Mouse (Mus musculus) layer of hippocampus, adult 9-11 months (tissue): ENCODE data around the gene Klhl6.

Experiments used
- DNase-seq: peaks from one replicate; pipeline ENCODE4 v3.0.0; 2022

Gene Klhl6

DNA sequence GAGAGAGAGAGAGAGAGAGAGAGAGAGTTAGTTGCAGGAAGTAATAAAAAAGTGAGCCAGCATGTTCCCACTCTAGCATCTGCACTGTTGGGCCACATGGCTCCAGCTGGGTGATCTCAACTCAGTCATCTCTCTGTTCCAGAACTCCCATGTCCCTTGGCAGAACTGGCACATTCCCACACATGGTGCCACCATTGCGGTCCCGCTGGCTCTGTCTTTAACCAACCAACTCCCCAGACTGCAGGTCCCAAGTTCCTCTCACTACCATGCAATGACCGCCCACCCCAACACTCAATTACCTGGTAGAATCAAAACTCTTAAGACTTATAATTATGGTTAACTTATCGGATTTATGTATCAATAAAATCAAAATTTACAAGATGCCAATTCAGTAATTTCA, 14.2 kb downstream of the Klhl6 start:
- no peak for DNase-seq

DNA sequence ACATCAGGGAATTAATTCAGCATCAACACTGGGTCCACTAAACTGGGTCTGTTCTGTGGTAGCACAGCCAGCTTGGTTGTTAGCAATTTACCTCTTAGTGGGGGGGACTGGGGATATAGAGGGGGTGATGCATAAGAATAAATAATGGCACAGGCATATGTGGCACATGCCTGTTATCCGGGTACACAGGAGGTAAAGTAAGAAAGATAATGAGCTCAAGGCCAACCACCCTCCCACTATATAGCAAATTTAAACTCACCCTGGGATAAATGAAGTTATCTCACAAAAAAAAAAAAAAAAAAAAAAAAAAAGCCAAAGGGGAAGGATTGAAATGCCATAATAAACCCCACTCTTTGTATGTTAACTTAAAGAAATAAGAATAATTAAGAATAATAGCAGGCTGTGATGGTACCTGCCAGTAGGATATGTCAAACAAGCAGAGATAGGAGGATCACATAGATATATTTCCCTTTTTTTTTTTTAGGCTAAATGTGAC, 14.9 kb downstream of the Klhl6 start:
- no peak for DNase-seq

DNA sequence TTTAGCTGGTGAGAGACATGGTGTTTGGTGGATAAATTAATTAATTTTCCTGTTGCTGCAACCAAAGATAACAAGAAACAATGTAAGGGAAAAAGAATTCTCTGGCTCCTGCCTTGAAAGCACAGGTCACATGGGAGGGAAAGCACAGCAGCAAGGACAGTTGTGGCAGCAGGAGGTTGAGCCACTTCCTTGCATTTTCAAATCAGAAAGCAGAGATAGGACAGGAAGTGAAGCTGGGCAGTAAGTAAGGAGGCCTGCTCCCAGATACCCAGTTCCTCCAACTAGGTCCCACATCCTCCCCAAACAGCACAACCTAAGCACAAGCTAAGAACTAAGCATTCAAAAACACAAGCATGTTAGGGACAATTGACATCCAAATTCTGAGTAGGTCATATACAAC, 15.9 kb downstream of the Klhl6 start:
- DNase-seq, result peak; percentile 46

DNA sequence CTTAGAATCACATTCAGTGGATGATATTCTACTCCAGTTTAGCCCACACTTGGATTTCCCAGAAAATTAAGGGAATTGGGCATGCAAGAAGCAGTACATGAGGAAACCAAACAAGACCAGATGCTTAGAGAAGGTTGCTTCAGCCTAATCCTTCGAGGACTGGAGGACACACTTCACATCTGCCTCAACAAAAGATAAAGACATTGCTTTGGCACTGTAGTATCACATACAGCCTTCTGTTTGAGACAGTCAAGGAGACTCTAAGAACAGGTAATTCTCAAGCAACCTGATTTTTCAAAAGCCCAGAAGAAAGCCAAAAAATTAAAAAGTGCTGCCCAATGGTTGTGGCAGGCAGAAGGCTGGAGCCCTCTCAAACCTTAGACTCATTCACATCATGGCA, 16.4 kb downstream of the Klhl6 start:
- DNase-seq, result no peak

DNA sequence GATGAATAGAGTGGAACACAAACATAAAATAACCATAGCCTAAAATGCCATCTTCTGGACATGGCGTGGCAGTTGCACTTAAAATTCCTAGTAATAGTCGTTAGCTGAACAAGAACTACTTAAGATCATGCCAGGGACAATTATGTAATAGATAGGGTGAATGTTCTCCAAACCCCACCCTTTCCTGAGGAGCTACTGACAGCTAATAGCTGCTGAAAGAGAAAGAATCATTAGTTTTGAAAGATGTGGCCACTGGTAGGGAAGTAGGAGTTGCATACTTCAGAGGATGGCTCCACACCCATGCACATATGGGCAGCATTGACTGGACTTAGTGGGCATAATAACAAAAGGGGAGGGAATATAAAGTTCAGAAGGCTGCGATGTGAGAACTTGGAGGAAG, 19.9 kb downstream of the Klhl6 start:
- no peak for DNase-seq

DNA sequence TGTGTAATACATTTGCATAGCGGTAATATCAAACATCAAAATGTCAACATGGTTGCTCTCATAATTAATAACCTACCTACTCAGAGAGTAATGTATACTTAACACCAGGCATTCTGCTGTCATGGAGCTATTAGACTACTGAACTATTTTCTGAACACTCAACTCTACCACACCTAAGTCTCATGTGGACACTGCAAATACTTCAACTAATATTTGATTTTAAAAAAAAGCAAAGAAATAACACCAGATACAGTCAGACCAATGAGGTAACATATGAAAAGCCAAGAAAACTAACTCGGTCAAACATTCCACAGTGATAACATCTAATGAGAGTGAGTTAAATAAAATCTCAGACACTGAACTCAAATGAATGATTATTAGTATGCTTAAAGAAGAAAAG, 21.8 kb downstream of the Klhl6 start:
- no peak for DNase-seq

DNA sequence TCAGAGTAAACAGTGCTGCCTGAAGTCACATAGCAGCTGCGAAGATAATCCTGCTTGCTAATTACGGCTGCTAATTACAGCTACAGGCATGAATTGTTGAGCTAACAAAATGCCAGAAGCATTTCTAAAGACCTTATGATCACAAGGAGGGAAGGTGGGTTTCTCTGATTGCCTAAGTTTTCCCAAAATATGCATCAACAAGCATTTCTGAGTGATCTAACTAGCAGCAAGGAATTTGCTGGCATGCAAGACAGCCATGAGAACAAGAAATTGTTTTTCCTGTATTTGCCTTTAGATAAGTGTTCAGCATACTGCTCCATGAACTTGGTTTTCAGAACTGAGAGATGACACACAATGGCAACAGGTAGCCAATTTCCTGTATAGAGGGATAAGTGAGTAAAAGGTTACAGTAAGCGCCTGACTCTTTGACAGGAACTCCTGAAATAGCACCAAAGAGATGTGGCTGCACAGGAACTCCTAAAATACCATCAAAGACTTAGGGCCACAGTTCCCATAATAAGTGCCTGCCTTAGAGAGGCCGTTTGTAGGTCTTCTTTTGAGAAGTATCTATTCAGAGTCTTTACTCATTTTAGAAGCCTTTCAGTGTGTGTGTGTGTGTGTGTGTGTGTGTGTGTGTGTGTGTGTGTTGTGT, 22.3 kb downstream of the Klhl6 start:
- peak; percentile 48 for DNase-seq

DNA sequence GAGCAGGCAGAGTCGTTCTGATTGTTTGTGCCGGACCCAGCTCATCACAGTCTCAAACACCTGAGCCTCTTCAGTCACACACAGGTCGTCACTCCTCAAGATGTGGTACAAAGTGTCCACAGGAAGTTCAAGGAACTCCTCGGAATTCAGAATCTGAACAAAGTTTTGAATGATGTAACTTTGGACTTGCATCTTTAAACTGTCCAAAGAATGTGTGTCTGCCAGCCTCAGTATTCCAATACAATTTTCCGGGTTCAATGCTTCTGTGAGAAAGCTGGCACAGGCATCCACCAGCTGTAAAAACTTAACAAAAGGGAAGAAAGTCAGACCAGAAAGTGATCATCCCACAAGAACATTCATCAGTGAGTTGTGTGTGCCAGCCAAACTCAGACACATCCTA, 25.8 kb downstream of the Klhl6 start:
- DNase-seq, result no peak

DNA sequence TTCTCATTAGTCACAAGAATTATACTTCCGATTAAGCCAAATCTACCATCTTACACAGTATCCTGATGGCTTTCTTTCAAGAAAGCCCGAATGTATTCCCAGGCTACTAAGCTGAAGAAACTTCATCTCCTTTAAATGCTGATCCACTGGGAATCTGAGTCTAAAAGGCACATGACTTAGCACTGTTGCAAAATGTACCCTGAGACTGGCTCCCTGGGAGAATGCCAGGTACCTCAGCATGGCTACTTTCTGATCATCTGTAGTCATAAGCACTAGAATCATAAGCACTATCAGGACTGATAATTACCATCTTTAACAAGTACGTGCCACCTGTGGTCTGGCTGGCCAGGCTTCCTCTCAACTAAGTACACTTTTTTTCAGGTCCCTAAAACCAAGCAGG, 35.5 kb downstream of the Klhl6 start:
- DNase-seq, result no peak

DNA sequence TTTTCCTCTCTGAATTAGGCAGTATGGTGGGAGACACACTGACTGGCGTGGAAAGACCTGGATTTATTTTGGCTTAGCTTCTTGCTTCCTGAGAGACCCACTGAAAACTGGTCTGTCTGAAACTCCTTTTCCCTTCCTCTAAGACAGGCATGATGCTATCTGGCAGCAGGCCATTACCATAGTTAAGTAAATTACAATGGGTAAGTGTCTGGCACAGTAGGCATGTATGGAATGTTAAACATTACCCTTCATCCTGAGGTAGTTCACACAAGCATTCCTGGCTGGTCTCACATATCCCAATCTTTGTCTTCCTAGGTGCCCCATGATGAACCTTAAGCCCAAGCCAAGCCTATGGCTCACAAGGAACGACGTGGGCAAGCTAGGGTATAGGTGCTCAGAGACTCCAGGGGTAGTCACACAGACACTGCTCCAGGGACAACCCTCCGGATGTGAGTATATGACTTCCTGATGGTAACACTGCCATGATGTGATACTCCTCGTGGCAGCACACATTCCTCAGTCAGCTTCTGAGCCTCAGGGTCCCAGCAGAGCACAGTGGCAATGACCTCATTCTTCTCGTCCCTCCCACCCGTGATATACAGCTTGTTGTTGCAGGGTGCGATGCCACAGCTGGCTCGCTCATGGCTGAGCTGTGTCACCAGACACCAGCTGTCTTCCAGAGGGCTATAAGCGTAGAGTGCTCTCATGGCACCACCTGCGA, 36.1 kb downstream of the Klhl6 start:
- no peak for DNase-seq

DNA sequence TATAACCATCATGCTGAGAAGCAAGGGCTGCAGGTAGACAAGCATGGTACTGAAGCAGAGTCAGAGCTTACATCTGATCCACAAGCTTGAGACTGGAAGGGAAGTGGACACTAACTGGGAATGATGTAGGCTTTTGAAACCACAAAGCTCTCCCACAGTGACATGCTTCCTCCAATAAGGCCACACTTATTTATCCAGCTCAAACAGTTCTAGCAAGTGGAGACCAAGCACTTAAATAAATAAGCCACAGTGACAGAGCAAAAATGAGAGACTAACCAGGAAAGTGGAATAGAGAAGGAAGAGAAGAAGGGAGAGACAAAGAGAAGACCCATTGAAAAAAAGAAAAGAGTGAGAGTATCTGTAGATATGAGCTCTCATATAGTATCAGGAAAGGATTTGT, 62.0 kb downstream of the Klhl6 start:
- no peak for DNase-seq

DNA sequence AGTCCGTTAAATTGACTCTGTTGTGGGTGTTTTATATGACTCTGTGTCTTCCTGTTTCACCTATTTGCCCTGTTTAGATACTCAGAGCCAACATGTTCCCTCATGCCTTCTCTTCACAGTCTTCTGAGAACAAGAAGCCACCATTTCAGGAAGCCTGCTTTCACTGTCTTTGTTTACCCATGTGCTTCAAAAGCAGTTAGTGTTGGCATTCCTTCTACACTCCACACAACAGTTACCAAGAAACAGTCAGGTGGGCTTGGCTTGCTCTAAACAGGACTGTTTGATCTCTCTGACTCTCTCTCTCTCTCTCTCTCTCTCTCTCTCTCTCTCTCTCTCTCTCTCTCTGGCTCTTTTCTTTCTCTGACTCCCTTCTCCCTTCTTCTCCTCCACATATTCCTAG, 64.6 kb downstream of the Klhl6 start:
- DNase-seq, result no peak

DNA sequence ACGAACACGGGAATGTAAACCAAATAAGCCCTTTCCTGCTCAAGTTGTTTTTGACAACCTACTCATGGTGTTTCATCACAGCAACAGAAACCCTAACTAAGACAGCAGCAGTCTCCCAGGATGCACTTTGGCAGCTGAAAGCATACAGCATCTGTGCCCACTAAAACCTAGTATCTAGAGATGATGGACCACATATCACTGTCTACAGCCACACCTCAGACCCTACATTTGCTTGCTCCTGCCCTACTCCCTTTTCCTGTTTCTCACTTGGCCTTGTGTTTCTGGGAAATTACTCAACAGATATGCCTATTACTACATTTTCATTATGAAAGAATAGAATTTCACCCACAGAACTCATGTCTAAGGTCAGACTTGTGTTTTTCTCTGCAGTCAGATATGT, 70.3 kb downstream of the Klhl6 start:
- DNase-seq, result no peak

DNA sequence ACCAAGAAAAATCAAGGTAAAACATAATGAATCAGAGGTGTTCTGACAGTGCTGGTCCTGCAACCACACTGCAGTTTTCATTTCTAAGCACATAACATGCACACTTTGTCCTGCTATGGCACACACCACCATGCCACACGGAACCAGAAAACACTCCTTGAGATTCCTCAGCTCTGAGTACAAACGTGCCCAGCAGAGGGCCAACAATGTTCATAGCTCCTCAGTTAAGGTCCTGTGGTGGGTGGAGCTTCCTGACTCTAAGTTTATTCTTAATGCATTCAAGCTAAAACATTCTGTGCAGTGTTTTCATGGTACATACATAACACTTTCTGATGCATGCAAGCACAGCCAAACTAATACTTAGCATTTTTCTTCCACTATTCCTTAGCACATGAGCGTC, 74.5 kb downstream of the Klhl6 start:
- DNase-seq, result no peak

DNA sequence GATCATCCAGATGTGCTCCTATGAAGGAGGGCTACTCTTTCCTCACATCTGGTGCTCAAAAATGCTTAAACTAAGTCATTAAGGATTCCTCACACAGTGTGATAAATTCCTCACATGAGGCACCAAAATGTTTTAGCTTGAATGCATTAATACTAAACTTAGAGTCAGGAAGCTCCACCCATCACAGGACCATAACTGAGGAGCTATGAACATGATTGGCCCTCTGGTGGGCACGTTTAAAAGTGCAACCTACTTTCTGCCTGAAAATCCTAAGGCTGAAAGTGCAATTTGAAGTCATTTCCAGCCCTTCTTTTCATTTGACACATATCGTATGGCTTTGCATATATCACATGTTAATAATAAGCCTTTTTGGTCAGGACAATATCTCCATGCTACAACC, 75.7 kb downstream of the Klhl6 start:
- peak; percentile 3 for DNase-seq

DNA sequence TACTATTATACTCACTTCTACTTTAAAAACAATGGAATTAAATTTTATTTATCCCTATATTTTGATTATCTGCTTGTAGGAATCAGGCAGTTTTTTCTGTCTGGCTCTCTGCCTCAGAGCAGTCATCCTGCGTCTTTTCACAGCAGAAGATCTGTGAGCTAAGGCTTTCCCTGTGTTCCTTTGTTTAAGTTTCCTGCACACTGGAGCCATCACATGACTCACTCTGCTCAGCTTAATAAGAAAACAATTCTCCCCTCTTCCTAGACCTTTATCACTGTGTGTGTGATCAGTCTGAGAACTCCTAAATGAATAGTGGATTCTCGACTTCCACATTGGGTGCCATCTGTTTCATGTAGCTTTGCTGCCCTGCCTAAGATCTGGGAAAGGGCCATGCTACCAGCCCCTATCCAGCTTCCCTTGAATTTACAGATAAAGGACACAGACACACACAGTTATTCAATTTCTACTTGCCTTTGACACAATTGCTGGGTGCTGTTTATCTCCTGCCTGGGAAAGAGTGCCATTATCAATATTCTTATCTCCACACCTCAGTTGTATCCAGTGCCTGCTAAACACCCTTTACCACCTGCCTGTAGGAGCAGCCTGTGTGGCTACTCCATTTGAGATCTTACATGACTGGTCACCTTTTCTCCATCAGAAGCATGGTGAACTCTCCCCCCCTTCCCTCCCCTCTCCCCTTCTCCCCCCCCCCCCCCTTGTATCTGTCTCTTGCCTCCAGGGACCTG, 77.9 kb downstream of the Klhl6 start:
- no peak for DNase-seq

DNA sequence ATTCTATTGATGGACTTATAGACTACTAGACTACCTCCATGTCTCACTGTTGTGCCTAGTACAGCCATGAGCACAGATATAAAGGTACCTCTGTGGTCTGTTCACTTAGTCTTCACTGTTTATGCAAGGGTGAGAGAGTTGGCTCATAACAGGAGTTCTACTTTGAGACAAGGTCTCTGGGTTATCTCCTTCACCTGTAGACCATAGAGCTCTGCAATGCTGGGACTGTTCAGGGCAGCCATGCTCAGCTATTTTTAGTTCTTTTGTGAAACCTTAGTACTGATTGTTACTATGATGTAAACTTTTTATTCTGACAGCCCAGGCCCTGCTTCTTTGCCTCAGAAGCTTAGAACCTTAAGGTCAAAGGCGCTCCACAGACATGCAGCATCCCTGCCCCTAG, 79.0 kb downstream of the Klhl6 start:
- no peak for DNase-seq
